Mouse (Mus musculus): ENCODE data around the gene Gbp8. TPM values are rescaled to one million over a fixed set of nuclear protein-coding genes. Genes with fewer than 3 reads are reported as not detected.

The Gbp8 gene
- polyA plus RNA-seq, 1 experiment from 2014 or later = 1.2 TPM

Other genes starting within 250 kb of the Gbp8 start
- gene Abcg3, start 156.8 kb downstream of the Gbp8 start, polyA plus RNA-seq (2015; fragmentation: Nextera tagmentation; extraction: Ambion mirVana) = 0.53 and 2.4 TPM in 2 replicates
- 3.7 and 5.7 TPM in 2 replicates for gene Gbp9, start within 50 bp of the Gbp8 start, polyA plus RNA-seq (2015; fragmentation: Nextera tagmentation; extraction: Ambion mirVana)
- gene Gbp4, start within 50 bp of the Gbp8 start, polyA plus RNA-seq (2015; fragmentation: Nextera tagmentation; extraction: Ambion mirVana) = 3.3 and 6.5 TPM in 2 replicates
- 0.15 and 0.44 TPM in 2 replicates for gene Gbp10, start 100.0 kb upstream of the Gbp8 start, polyA plus RNA-seq (2015; fragmentation: Nextera tagmentation; extraction: Ambion mirVana)
- gene Gm43302, start 154.2 kb upstream of the Gbp8 start, polyA plus RNA-seq (2015; fragmentation: Nextera tagmentation; extraction: Ambion mirVana) = 0.10 TPM in 1 of 2 replicates, not detected in the other
- 1.7 and 3.4 TPM in 2 replicates for gene Gbp6, start 154.2 kb upstream of the Gbp8 start, polyA plus RNA-seq (2015; fragmentation: Nextera tagmentation; extraction: Ambion mirVana)